Mouse (Mus musculus): Measurements from ENCODE around the gene Hbs1l. TPM values are rescaled to one million over a fixed set of nuclear protein-coding genes. Genes with fewer than 3 reads are reported as not detected.
A peak's percentile ranks its signal among the peaks of the same experiment; 100 is the strongest.

Hbs1l gene
- 7.8 and 12.4 TPM in 2 replicates for polyA plus RNA-seq (2012; rRNA removed)

DNA sequence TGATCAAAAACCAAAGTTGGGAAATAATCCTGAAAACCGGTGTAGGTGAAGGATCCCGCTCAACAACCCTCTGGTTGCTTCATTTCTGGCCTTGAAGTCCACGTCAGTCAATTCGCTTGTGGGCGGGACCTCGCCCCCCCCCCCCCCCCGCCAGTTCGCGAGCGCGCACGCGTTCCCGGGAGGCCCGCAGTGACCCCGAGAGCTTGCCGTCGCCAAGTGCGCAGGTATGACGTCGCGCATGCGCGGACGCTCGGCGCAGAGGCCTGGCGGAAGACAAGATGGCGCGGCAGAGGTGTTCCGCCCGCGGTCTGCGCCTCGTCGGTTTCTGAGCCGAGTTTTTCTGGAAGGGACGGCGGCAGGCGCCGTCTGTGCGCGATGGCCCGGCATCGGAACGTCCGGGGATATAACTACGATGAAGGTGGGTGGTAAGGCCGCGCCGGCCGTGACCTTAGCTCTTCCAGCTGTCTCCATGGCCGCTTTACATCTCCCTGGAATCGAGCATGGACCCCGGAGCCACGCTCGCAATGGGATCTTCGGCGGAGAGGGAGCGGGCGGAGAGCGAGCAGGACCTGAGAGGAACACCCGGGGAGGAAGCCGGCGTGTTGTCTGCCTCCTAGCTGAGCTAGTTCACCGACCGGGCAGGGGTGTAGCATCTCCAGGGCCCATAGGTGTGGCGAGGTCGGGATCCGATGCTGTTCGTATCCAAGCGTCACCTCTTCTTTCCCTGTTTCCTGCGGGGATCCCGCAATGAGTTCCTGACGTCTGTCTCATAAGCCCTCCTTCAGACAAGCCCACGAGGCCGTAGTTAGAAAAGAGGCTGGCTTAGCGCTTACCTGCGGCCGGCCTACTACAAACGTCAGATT, at the start of gene Hbs1l:
Hbs1l (plus strand) TSS at position 221 of the 863 bp plus-strand sequence.
- 1% methylated on average over 81 of the region's 81 CpGs for WGBS
- TF ChIP-seq CTCF (IDR thresholded peaks at IDR 0.05; ENCODE audit: insufficient read depth, low read length) (no peak), POLR2A (IDR thresholded peaks at IDR 0.05; ENCODE audit: borderline replicate concordance, extremely low read depth, low read depth, low read length) (peak; percentile 43; the same call in 1 of the 2 replicates)

DNA sequence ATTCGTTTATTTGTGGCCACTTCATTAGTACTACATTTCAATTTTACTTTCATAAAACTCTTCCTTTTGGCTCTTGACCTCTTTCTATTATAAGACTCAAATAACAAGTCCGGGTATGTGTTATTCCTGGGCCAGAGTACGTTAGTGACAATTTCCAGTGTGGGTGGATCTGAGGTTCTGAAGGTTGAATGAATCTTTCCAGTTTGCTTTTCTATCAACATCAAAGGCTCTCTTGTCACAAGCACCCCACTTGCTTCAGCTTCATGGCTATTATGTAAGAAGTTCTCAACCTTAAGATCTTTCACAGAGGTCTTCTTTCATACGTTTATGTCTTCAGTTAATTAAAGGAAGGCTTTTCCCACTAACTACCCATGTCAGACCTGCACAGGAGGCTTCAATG, 47.2 kb upstream of the Hbs1l start:
- Histone ChIP-seq H3K4me3 (replicated peaks; ENCODE audit: extremely low read depth, low read depth, low read length) (no peak overlapping the region), H3K4me1 (ENCODE audit: control insufficient read depth, insufficient read depth, low read length) (no peaks in the 10 kb centered on the region)
- no peak for TF ChIP-seq POLR2A (IDR thresholded peaks at IDR 0.05; ENCODE audit: borderline replicate concordance, extremely low read depth, low read depth, low read length)
- no peak for TF ChIP-seq CTCF (IDR thresholded peaks at IDR 0.05; ENCODE audit: insufficient read depth, low read length)
- no peak for DNase-seq
- WGBS = 47% methylated on average over 4 of the region's 4 CpGs

More for the DNA sequence above, at the start of gene Hbs1l:
- Histone ChIP-seq H3K4me1 (ENCODE audit: control insufficient read depth, insufficient read depth, low read length) (peaks cover 3% of the 10 kb centered on the region), H3K4me3 (replicated peaks; ENCODE audit: extremely low read depth, low read depth, low read length) (peak within 1 kb of the TSS; percentile 99)
- peak; percentile 88 for DNase-seq

DNA sequence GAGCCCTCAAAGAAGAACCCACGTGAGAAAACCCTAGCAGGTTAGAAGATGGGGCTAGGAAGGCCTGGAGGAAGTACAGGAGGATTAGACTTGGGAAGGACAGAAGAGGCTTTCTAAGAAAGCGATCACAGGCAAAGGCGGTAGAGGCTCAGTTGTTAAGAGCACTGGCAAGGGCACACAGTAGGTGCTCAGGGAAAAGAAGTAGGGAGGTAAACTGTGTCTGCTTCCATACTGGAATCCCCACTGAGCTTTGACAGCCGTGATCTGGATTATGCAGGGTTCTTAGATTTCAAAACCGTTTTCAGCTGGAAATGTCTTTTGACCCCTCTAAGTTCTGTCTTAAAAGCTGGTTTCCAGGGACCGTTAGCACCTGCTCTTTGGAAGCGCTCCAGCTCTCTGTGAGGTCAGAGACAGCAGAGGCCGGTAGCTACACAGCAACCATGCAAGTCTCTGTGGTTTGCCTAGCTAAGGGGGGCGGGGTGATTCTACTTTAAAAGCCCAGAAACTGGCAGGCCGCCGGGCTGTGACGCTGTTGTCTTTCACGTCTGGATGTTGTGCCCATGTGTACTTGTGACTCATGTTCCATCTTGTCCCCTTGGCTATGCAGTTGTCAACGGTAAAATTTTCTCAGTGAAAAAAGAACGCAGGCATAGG, 43.8 kb upstream of the Hbs1l start:
- no peaks in the 10 kb centered on the region for H3K4me1 ChIP-seq (ENCODE audit: control insufficient read depth, insufficient read depth, low read length)
- DNase-seq = no peak
- 47% methylated on average over 15 of the region's 15 CpGs for WGBS
- TF ChIP-seq POLR2A (IDR thresholded peaks at IDR 0.05; ENCODE audit: borderline replicate concordance, extremely low read depth, low read depth, low read length) = no peak
- no peak for TF ChIP-seq CTCF (IDR thresholded peaks at IDR 0.05; ENCODE audit: insufficient read depth, low read length)
- no peak overlapping the region for H3K4me3 ChIP-seq (replicated peaks; ENCODE audit: extremely low read depth, low read depth, low read length)

GRCm38 (mm10) chr10:21252800-21253199, 43.0 kb upstream of the Hbs1l start:
- TF ChIP-seq CTCF (IDR thresholded peaks at IDR 0.05; ENCODE audit: insufficient read depth, low read length) (no peak), POLR2A (IDR thresholded peaks at IDR 0.05; ENCODE audit: borderline replicate concordance, extremely low read depth, low read depth, low read length) (no peak)
- WGBS = 86% methylated on average over 4 of the region's 4 CpGs
- no peaks in the 10 kb centered on the region for H3K4me1 ChIP-seq (ENCODE audit: control insufficient read depth, insufficient read depth, low read length)
- no peak overlapping the region for H3K4me3 ChIP-seq (replicated peaks; ENCODE audit: extremely low read depth, low read depth, low read length)
- no peak for DNase-seq

GRCm38 (mm10) chr10:21254266-21255140, 41.3 kb upstream of the Hbs1l start:
- DNase-seq = no peak
- WGBS = 81% methylated on average over 12 of the region's 12 CpGs
- no peak overlapping the region for H3K4me3 ChIP-seq (replicated peaks; ENCODE audit: extremely low read depth, low read depth, low read length)
- no peak for TF ChIP-seq POLR2A (IDR thresholded peaks at IDR 0.05; ENCODE audit: borderline replicate concordance, extremely low read depth, low read depth, low read length)
- TF ChIP-seq CTCF (IDR thresholded peaks at IDR 0.05; ENCODE audit: insufficient read depth, low read length) = no peak
- H3K4me1 ChIP-seq (ENCODE audit: control insufficient read depth, insufficient read depth, low read length) = no peaks in the 10 kb centered on the region

GRCm38 (mm10) chr10:21257244-21257643, 38.5 kb upstream of the Hbs1l start:
- DNase-seq = no peak
- H3K4me3 ChIP-seq (replicated peaks; ENCODE audit: extremely low read depth, low read depth, low read length) = no peak overlapping the region
- no peak for TF ChIP-seq CTCF (IDR thresholded peaks at IDR 0.05; ENCODE audit: insufficient read depth, low read length)
- TF ChIP-seq POLR2A (IDR thresholded peaks at IDR 0.05; ENCODE audit: borderline replicate concordance, extremely low read depth, low read depth, low read length) = no peak
- no peaks in the 10 kb centered on the region for H3K4me1 ChIP-seq (ENCODE audit: control insufficient read depth, insufficient read depth, low read length)
- 84% methylated on average over 5 of the region's 5 CpGs for WGBS

- WGBS = 56% methylated on average over 2 of the region's 2 CpGs
- DNase-seq = no peak
Observed at GRCm38 (mm10) chr10:21259649-21260048, 36.1 kb upstream of the Hbs1l start.

DNA sequence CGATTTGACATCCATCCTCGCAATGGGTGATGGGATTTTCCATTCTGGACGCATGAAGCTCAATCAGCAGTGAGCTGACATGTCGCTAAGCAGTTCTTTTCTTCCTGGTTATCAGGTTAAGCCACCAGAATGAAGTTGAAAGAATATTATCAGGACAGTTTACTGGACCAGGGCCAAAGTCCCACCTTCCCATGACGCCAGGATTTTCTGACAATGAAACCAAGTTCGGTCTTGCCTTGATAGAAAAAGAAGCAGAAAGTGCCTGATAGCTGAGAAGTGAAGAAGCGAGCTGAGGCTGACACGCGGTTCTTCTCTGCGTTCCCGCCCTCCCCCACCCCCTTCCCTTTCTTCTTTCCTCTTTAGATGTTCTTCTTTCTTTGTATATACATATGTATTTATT, 30.6 kb upstream of the Hbs1l start:
- no peaks in the 10 kb centered on the region for H3K4me1 ChIP-seq (ENCODE audit: control insufficient read depth, insufficient read depth, low read length)
- DNase-seq = no peak
- no peak overlapping the region for H3K4me3 ChIP-seq (replicated peaks; ENCODE audit: extremely low read depth, low read depth, low read length)
- 61% methylated on average over 11 of the region's 11 CpGs for WGBS
- TF ChIP-seq POLR2A (IDR thresholded peaks at IDR 0.05; ENCODE audit: borderline replicate concordance, extremely low read depth, low read depth, low read length) (no peak), CTCF (IDR thresholded peaks at IDR 0.05; ENCODE audit: insufficient read depth, low read length) (no peak)

More at GRCm38 (mm10) chr10:21259649-21260048, 36.1 kb upstream of the Hbs1l start:
- Histone ChIP-seq H3K4me3 (replicated peaks; ENCODE audit: extremely low read depth, low read depth, low read length) (no peak overlapping the region), H3K4me1 (ENCODE audit: control insufficient read depth, insufficient read depth, low read length) (no peaks in the 10 kb centered on the region)
- no peak for TF ChIP-seq POLR2A (IDR thresholded peaks at IDR 0.05; ENCODE audit: borderline replicate concordance, extremely low read depth, low read depth, low read length)

- TF ChIP-seq CTCF (IDR thresholded peaks at IDR 0.05; ENCODE audit: insufficient read depth, low read length) = no peak
- TF ChIP-seq POLR2A (IDR thresholded peaks at IDR 0.05; ENCODE audit: borderline replicate concordance, extremely low read depth, low read depth, low read length) = no peak
- 70% methylated on average over 2 of the region's 2 CpGs for WGBS
Observed at GRCm38 (mm10) chr10:21267452-21267851, 28.3 kb upstream of the Hbs1l start.

More at GRCm38 (mm10) chr10:21267452-21267851, 28.3 kb upstream of the Hbs1l start:
- no peak for DNase-seq
- no peaks in the 10 kb centered on the region for H3K4me1 ChIP-seq (ENCODE audit: control insufficient read depth, insufficient read depth, low read length)
- H3K4me3 ChIP-seq (replicated peaks; ENCODE audit: extremely low read depth, low read depth, low read length) = no peak overlapping the region
